Mouse (Mus musculus) right cerebral cortex, postnatal 25 days (tissue): ENCODE data around the gene Gja8.
A peak's percentile ranks its signal among the peaks of the same experiment; 100 is the strongest.

Experiments
- DNase-seq: peaks from one replicate; pipeline ENCODE4 v3.0.0; 2022

Gja8 gene

GRCm38 (mm10) chr3:96925920-96926319, at the start of gene Gja8:
Gene Gja8 (minus strand): TSS chr3:96926020.
- no peak for DNase-seq

- no peak for DNase-seq
These were observed 48.6 kb upstream of the Gja8 start for GRCm38 (mm10) chr3:96974467-96974866.

- DNase-seq: no peak
These were observed 45.2 kb upstream of the Gja8 start for GRCm38 (mm10) chr3:96970986-96971385.

- DNase-seq: no peak
These were observed 37.5 kb upstream of the Gja8 start for GRCm38 (mm10) chr3:96963088-96964034.

- no peak for DNase-seq
These were observed 34.8 kb upstream of the Gja8 start for GRCm38 (mm10) chr3:96960597-96960996.

- no peak for DNase-seq
These were observed 27.8 kb upstream of the Gja8 start for GRCm38 (mm10) chr3:96953489-96954233.

GRCm38 (mm10) chr3:96942706-96943105, 16.9 kb upstream of the Gja8 start:
- DNase-seq: no peak

- peak; percentile 83 for DNase-seq
These were observed 12.9 kb upstream of the Gja8 start for GRCm38 (mm10) chr3:96938738-96939137.

- no peak for DNase-seq
These were observed 11.8 kb upstream of the Gja8 start for GRCm38 (mm10) chr3:96937606-96938005.

- no peak for DNase-seq
These were observed 10.4 kb upstream of the Gja8 start for GRCm38 (mm10) chr3:96936241-96936640.

GRCm38 (mm10) chr3:96931261-96931681, 5.5 kb upstream of the Gja8 start:
- DNase-seq: no peak

GRCm38 (mm10) chr3:96924631-96925030, 1.2 kb downstream of the Gja8 start:
- DNase-seq: no peak

GRCm38 (mm10) chr3:96920991-96921390, 4.8 kb downstream of the Gja8 start:
- DNase-seq: no peak

GRCm38 (mm10) chr3:96905592-96905991, 20.2 kb downstream of the Gja8 start:
- no peak for DNase-seq

- peak; percentile 97 for DNase-seq
These were observed 20.8 kb downstream of the Gja8 start, which contains the start of gene Gpr89 for GRCm38 (mm10) chr3:96904851-96905541. Gene Gpr89 (minus strand): TSS chr3:96905346.

- DNase-seq: no peak
These were observed 21.4 kb downstream of the Gja8 start, which contains the start of gene Gja5 for GRCm38 (mm10) chr3:96904393-96904792. Gene Gja5 (plus strand): TSS chr3:96904693.

- no peak for DNase-seq
These were observed 23.4 kb downstream of the Gja8 start for GRCm38 (mm10) chr3:96902336-96902999.

GRCm38 (mm10) chr3:96883690-96884089, 42.1 kb downstream of the Gja8 start:
- no peak for DNase-seq

- DNase-seq: no peak
These were observed 43.6 kb downstream of the Gja8 start for GRCm38 (mm10) chr3:96882061-96882849.

GRCm38 (mm10) chr3:96881557-96881956, 44.3 kb downstream of the Gja8 start:
- no peak for DNase-seq

- no peak for DNase-seq
These were observed 45.4 kb downstream of the Gja8 start for GRCm38 (mm10) chr3:96880385-96880784.

GRCm38 (mm10) chr3:96879536-96879935, 46.3 kb downstream of the Gja8 start:
- DNase-seq: no peak
